Mouse (Mus musculus) thymus, adult 2 months (tissue): ENCODE measurements around the gene Zbtb38.

Source experiments
- CTCF ChIP-seq: fragments of 200-500 bp; IDR thresholded peaks from 2 replicates; pipeline ENCODE4 v1.5.1; 2012; ENCODE audit warnings: mild to moderate bottlenecking, control low read depth, low read length, moderate library complexity, borderline replicate concordance; ENCODE audit not compliant: control insufficient read depth, poor library complexity, insufficient read depth; ENCODE audit errors: extremely low read depth
- POLR2A ChIP-seq: fragments of 200-500 bp; IDR thresholded peaks from 2 replicates; pipeline ENCODE4 v1.6.1; 2012; ENCODE audit warnings: mild to moderate bottlenecking, low read length, control low read depth, moderate library complexity; ENCODE audit not compliant: control insufficient read depth, poor library complexity, insufficient read depth; ENCODE audit errors: extremely low read depth

GRCm38 (mm10) chr9:96753921-96754624 lies 1.4 kb upstream of the Zbtb38 start:
- TF ChIP-seq POLR2A (no peak), CTCF (no peak)
